ENCODE assay signal across 8 mouse cellular contexts in the genomic region with DNA sequence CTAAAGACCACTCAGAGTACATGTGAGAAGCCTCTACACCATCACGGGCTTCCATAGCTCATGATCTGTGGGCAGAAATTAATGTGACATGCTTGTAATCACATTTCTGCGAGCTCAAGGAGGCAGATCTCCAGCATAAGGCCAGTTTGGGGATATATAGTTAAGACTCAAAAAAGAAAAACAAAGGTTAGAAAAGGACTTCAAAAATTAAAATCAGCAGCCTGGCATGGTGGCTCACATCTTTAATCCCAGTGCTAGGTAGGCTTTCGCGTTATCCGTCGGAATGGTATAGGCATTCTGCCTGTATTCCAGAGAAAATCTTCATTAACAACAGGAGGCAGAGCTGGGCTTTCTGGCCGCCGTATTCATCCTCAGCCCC. TPM values are rescaled to one million over a fixed set of nuclear protein-coding genes. Genes with fewer than 3 reads are reported as not detected.
DNase-seq lines count a peak whose midpoint lies in the region; ATAC-seq and TF ChIP-seq lines count a peak whose summit lies in the region.

No protein-coding gene starts in this region.

- DNase-seq in cerebellum, postnatal 10 days, result no peak
- no peak for DNase-seq in testis, postnatal 10 days (ENCODE audit: low spot score)
- DNase-seq in left cerebral cortex, postnatal 25 days (ENCODE audit: low spot score in 2 of 2), result no peak
- no peak for DNase-seq in adrenal gland, postnatal 10 days

- no peaks in the 10 kb centered on the region for H3K9me3 ChIP-seq in limb, embryonic 15.5 days
- H3K9me3 ChIP-seq in stomach, embryonic 15.5 days, result no peaks in the 10 kb centered on the region

- H3K4me2 ChIP-seq in limb, embryonic 15.5 days, result peak overlapping the region; percentile 53
- H3K4me2 ChIP-seq in stomach, embryonic 15.5 days, result peak overlapping the region; percentile 61

- WGBS in limb, embryonic 15.5 days, result 7% methylated on average over 8 of the region's 8 CpGs
- WGBS in stomach, embryonic 15.5 days, result 4% methylated on average over 8 of the region's 8 CpGs

- peak overlapping the region; percentile 98 for H3K9ac ChIP-seq in limb, embryonic 15.5 days
- peak overlapping the region; percentile 98 for H3K9ac ChIP-seq in stomach, embryonic 15.5 days

- 0 out of 2 replicates have a peak, but pooled peaks cover 2% of the 10 kb centered on the region for H3K36me3 ChIP-seq in testis, adult 2 months (ENCODE audit: control insufficient read depth, insufficient read depth, low read length)
- H3K36me3 ChIP-seq in limb, embryonic 15.5 days, result peaks cover 26% of the 10 kb centered on the region
- no peaks in the 10 kb centered on the region; the same call in 1 of the 2 replicates for H3K36me3 ChIP-seq in stomach, embryonic 15.5 days

- H3K27me3 ChIP-seq in testis, adult 2 months (ENCODE audit: control insufficient read depth, insufficient read depth, low read length), result no peaks in the 10 kb centered on the region
- no peaks in the 10 kb centered on the region for H3K27me3 ChIP-seq in limb, embryonic 15.5 days
- H3K27me3 ChIP-seq in stomach, embryonic 15.5 days (replicated peaks), result no peaks in the 10 kb centered on the region

- H3K27ac ChIP-seq in testis, adult 2 months (ENCODE audit: control insufficient read depth, insufficient read depth, low read depth, low read length), result peak overlapping the region; percentile 93
- peak overlapping the region; percentile 95 for H3K27ac ChIP-seq in limb, embryonic 15.5 days
- H3K27ac ChIP-seq in stomach, embryonic 15.5 days, result peak overlapping the region; percentile 97

- no peak for TF ChIP-seq POLR2A in testis, adult 2 months (IDR thresholded peaks at IDR 0.05; ENCODE audit: control insufficient read depth, low read depth, low read length)

- peaks cover 3% of the 10 kb centered on the region; the same call in 1 of the 2 replicates for H3K4me1 ChIP-seq in testis, adult 2 months (ENCODE audit: control insufficient read depth, insufficient read depth, low read length)
- H3K4me1 ChIP-seq in limb, embryonic 15.5 days, result peaks cover 20% of the 10 kb centered on the region
- 0 out of 2 replicates have a peak, but pooled peaks cover 13% of the 10 kb centered on the region for H3K4me1 ChIP-seq in stomach, embryonic 15.5 days

- peak; percentile 23; the same call in 1 of the 2 replicates for ATAC-seq in cerebellum, adult (ENCODE audit: insufficient number of reproducible peaks, low FRiP score, low TSS enrichment)
- ATAC-seq in limb, embryonic 15.5 days (ENCODE audit: insufficient number of reproducible peaks, low FRiP score, low TSS enrichment, low read depth), result no peak
- no peak for ATAC-seq in stomach, embryonic 15.5 days (ENCODE audit: insufficient read depth, low FRiP score, low read depth)

- intact Hi-C loops in left cerebral cortex, postnatal 25 days (cut with DNase I), result no loop called here

- peak overlapping the region; percentile 97 for H3K4me3 ChIP-seq in testis, adult 2 months (ENCODE audit: control insufficient read depth, low read depth, low read length)
- peak overlapping the region; percentile 93 for H3K4me3 ChIP-seq in limb, embryonic 15.5 days
- H3K4me3 ChIP-seq in stomach, embryonic 15.5 days (replicated peaks), result peak overlapping the region; percentile 96

- no peak for TF ChIP-seq CTCF in testis, adult 2 months (IDR thresholded peaks at IDR 0.05; ENCODE audit: control insufficient read depth, insufficient read depth, insufficient replicate concordance, low read depth, low read length)

RNA-seq across cellular contexts. Expression of gene Ankle2, which starts 0.4 kb away (rescaled TPM):
- polyA plus RNA-seq in testis, adult 2 months (2012; rRNA removed), result 10.1 and 10.6 TPM in 2 replicates
- 23.2 and 29.7 TPM in 2 replicates for polyA plus RNA-seq in limb, embryonic 15.5 days (2015; fragmentation: Nextera tagmentation; extraction: Ambion mirVana)
- polyA plus RNA-seq in stomach, embryonic 15.5 days (2015; fragmentation: Nextera tagmentation; extraction: Ambion mirVana), result 23.8 and 24.8 TPM in 2 replicates
- total RNA-seq in left cerebral cortex, postnatal 25 days (2021), result 10 to 100 TPM; 37.5 to 46.0 TPM
- 10 to 100 TPM; 37.1 to 40.6 TPM for total RNA-seq in adrenal gland, postnatal 10 days (2021)

RNA-seq across cellular contexts. Expression of gene Pgam5, which starts 39.3 kb away (rescaled TPM):
- polyA plus RNA-seq in testis, adult 2 months (2012; rRNA removed), result 16.0 and 17.4 TPM in 2 replicates
- 61.0 and 61.4 TPM in 2 replicates for polyA plus RNA-seq in limb, embryonic 15.5 days (2015; fragmentation: Nextera tagmentation; extraction: Ambion mirVana)
- 50.2 and 55.4 TPM in 2 replicates for polyA plus RNA-seq in stomach, embryonic 15.5 days (2015; fragmentation: Nextera tagmentation; extraction: Ambion mirVana)
- total RNA-seq in left cerebral cortex, postnatal 25 days (2021), result 10 to 100 TPM; 60.0 to 65.1 TPM
- 10 to 100 TPM; 41.4 to 42.7 TPM for total RNA-seq in adrenal gland, postnatal 10 days (2021)

RNA-seq across cellular contexts. Expression of gene Golga3, which starts 53.9 kb away (rescaled TPM):
- 37.4 and 40.8 TPM in 2 replicates for polyA plus RNA-seq in testis, adult 2 months (2012; rRNA removed)
- 25.5 and 27.5 TPM in 2 replicates for polyA plus RNA-seq in limb, embryonic 15.5 days (2015; fragmentation: Nextera tagmentation; extraction: Ambion mirVana)
- 18.9 and 19.3 TPM in 2 replicates for polyA plus RNA-seq in stomach, embryonic 15.5 days (2015; fragmentation: Nextera tagmentation; extraction: Ambion mirVana)
- total RNA-seq in left cerebral cortex, postnatal 25 days (2021), result 10 to 100 TPM; 42.3 to 44.4 TPM
- total RNA-seq in adrenal gland, postnatal 10 days (2021), result 10 to 100 TPM; 31.6 to 37.8 TPM

RNA-seq across cellular contexts. Expression of gene Pxmp2, which starts 55.6 kb away (rescaled TPM):
- polyA plus RNA-seq in testis, adult 2 months (2012; rRNA removed), result 6.4 and 7.6 TPM in 2 replicates
- polyA plus RNA-seq in limb, embryonic 15.5 days (2015; fragmentation: Nextera tagmentation; extraction: Ambion mirVana), result 5.2 and 6.4 TPM in 2 replicates
- 10.5 and 11.1 TPM in 2 replicates for polyA plus RNA-seq in stomach, embryonic 15.5 days (2015; fragmentation: Nextera tagmentation; extraction: Ambion mirVana)
- total RNA-seq in left cerebral cortex, postnatal 25 days (2021), result 1 to 10 TPM; 8.0 to 8.1 TPM
- total RNA-seq in adrenal gland, postnatal 10 days (2021), result 10 to 100 TPM; 26.8 to 46.1 TPM

RNA-seq across cellular contexts. Expression of gene Pole, which starts 55.7 kb away (rescaled TPM):
- polyA plus RNA-seq in testis, adult 2 months (2012; rRNA removed), result 36.1 and 37.2 TPM in 2 replicates
- 20.5 and 21.7 TPM in 2 replicates for polyA plus RNA-seq in limb, embryonic 15.5 days (2015; fragmentation: Nextera tagmentation; extraction: Ambion mirVana)
- 24.0 and 28.8 TPM in 2 replicates for polyA plus RNA-seq in stomach, embryonic 15.5 days (2015; fragmentation: Nextera tagmentation; extraction: Ambion mirVana)
- total RNA-seq in left cerebral cortex, postnatal 25 days (2021), result 1 to 10 TPM; 1.3 TPM
- 10 to 100 TPM in 1 of 2 experiments, 1 to 10 TPM in 1; 7.6 to 12.0 TPM for total RNA-seq in adrenal gland, postnatal 10 days (2021)
